Mouse (Mus musculus): ENCODE data around the gene Gbx2. TPM values are rescaled to one million over a fixed set of nuclear protein-coding genes. Genes with fewer than 3 reads are reported as not detected.

The Gbx2 gene
- polyA plus RNA-seq, 2 experiments: 0.55 to 0.58 TPM

DNA sequence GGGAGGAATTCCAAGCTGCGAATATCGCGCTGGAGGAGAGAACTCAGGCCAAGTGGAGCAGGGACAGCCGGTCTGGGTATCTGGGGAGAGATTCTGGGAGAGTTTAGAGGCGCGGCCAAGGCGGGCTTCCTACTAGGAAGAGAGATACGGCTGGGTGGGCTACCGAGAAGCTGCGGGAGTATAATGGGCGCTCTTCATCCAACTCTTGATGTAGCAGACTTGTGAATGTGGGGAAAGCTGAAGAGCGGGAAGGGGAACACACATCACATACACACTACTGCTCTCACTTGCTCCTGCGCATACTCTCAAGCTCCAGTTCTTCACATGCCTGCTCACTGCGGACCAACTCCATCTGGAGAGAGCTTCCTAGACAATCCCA, 7.3 kb downstream of the Gbx2 start:
- Histone ChIP-seq H3K4me2 (ENCODE audit: low read depth) (no peak overlapping the region), H3K27ac (no peak overlapping the region), H3K27me3 (ENCODE audit: control insufficient read depth, insufficient read depth, low read length) (peaks cover 61% of the 10 kb centered on the region), H3K9ac (replicated peaks) (no peak overlapping the region), H3K4me1 (replicated peaks; ENCODE audit: control insufficient read depth in 2 of 2, insufficient read depth in 2 of 2, low read length in 1 of 2) (no peaks in the 10 kb centered on the region), H3K36me3 (replicated peaks; ENCODE audit: control insufficient read depth, insufficient read depth, low read depth) (no peaks in the 10 kb centered on the region), H3K9me3 (ENCODE audit: control insufficient read depth, low read length) (no peaks in the 10 kb centered on the region), H3K4me3 (ENCODE audit: insufficient read depth in 1 of 2, low read depth in 2 of 2, low read length in 2 of 2) (no peak overlapping the region)
- no peak for DNase-seq (ENCODE audit: low read depth in 3 of 3, low spot score in 3 of 3)
- TF ChIP-seq CTCF (IDR thresholded peaks at IDR 0.05; ENCODE audit: low read depth) (no peak), EP300 (IDR thresholded peaks at IDR 0.05; ENCODE audit: low read depth) (no peak)
- 18% methylated on average over 14 of the region's 14 CpGs for WGBS (ENCODE audit: insufficient replicate concordance)
- no peak for ATAC-seq (ENCODE audit: insufficient read depth)

GRCm38 (mm10) chr1:89922883-89923641, 7.9 kb downstream of the Gbx2 start:
- Histone ChIP-seq H3K9ac (replicated peaks) (no peak overlapping the region), H3K36me3 (replicated peaks; ENCODE audit: control insufficient read depth, insufficient read depth, low read depth) (no peaks in the 10 kb centered on the region), H3K27ac (no peak overlapping the region), H3K4me2 (ENCODE audit: low read depth) (no peak overlapping the region), H3K27me3 (ENCODE audit: control insufficient read depth, insufficient read depth, low read length) (peaks cover 58% of the 10 kb centered on the region), H3K4me3 (ENCODE audit: insufficient read depth in 1 of 2, low read depth in 2 of 2, low read length in 2 of 2) (no peak overlapping the region), H3K9me3 (ENCODE audit: control insufficient read depth, low read length) (no peaks in the 10 kb centered on the region), H3K4me1 (replicated peaks; ENCODE audit: control insufficient read depth in 2 of 2, insufficient read depth in 2 of 2, low read length in 1 of 2) (no peaks in the 10 kb centered on the region)
- WGBS (ENCODE audit: insufficient replicate concordance): 2% methylated on average over 37 of the region's 41 CpGs
- TF ChIP-seq CTCF (IDR thresholded peaks at IDR 0.05; ENCODE audit: low read depth): no peak
- TF ChIP-seq EP300 (IDR thresholded peaks at IDR 0.05; ENCODE audit: low read depth): no peak
- ATAC-seq (ENCODE audit: insufficient read depth) (no peak), DNase-seq (ENCODE audit: low read depth in 3 of 3, low spot score in 3 of 3) (no peak)

GRCm38 (mm10) chr1:89922282-89922681, 8.7 kb downstream of the Gbx2 start:
- peaks cover 50% of the 10 kb centered on the region for H3K27me3 ChIP-seq (ENCODE audit: control insufficient read depth, insufficient read depth, low read length)
- no peak overlapping the region for H3K9ac ChIP-seq (replicated peaks)
- ATAC-seq (ENCODE audit: insufficient read depth) (no peak), DNase-seq (ENCODE audit: low read depth in 3 of 3, low spot score in 3 of 3) (no peak)
- TF ChIP-seq CTCF (IDR thresholded peaks at IDR 0.05; ENCODE audit: low read depth): no peak
- no peak for TF ChIP-seq EP300 (IDR thresholded peaks at IDR 0.05; ENCODE audit: low read depth)
- H3K9me3 ChIP-seq (ENCODE audit: control insufficient read depth, low read length): no peaks in the 10 kb centered on the region
- 2% methylated on average over 7 of the region's 7 CpGs for WGBS (ENCODE audit: insufficient replicate concordance)
- H3K27ac ChIP-seq: no peak overlapping the region
- H3K4me3 ChIP-seq (ENCODE audit: insufficient read depth in 1 of 2, low read depth in 2 of 2, low read length in 2 of 2): no peak overlapping the region
- H3K4me1 ChIP-seq (replicated peaks; ENCODE audit: control insufficient read depth in 2 of 2, insufficient read depth in 2 of 2, low read length in 1 of 2): no peaks in the 10 kb centered on the region
- H3K36me3 ChIP-seq (replicated peaks; ENCODE audit: control insufficient read depth, insufficient read depth, low read depth): no peaks in the 10 kb centered on the region
- no peak overlapping the region for H3K4me2 ChIP-seq (ENCODE audit: low read depth)

DNA sequence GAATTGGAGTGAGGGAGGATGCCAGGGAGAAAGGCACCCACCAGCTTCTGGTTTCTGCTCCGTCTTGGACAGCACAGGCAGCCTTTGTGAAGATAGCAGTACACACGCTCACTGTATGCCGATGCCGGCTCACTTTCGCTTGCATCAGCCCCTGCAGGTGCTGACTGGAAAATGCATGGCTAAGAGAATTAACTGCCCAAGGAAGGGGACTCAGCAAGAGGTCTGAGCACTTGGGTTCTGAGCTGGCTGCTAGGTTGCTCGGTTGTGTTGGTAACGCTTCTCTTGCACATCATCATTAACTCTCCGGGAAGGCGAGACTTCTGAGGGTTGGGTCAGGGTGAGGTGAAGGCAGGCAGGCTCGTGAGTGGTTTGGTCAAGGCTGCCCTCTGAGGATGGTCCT, 9.2 kb downstream of the Gbx2 start:
- Histone ChIP-seq H3K36me3 (replicated peaks; ENCODE audit: control insufficient read depth, insufficient read depth, low read depth) (no peaks in the 10 kb centered on the region), H3K27me3 (ENCODE audit: control insufficient read depth, insufficient read depth, low read length) (peaks cover 45% of the 10 kb centered on the region), H3K27ac (no peak overlapping the region), H3K4me3 (ENCODE audit: insufficient read depth in 1 of 2, low read depth in 2 of 2, low read length in 2 of 2) (no peak overlapping the region; a peak in 1 of 4 replicates), H3K9ac (replicated peaks) (no peak overlapping the region), H3K9me3 (ENCODE audit: control insufficient read depth, low read length) (no peaks in the 10 kb centered on the region), H3K4me1 (replicated peaks; ENCODE audit: control insufficient read depth in 2 of 2, insufficient read depth in 2 of 2, low read length in 1 of 2) (no peaks in the 10 kb centered on the region), H3K4me2 (ENCODE audit: low read depth) (no peak overlapping the region)
- ATAC-seq (ENCODE audit: insufficient read depth): no peak
- no peak for DNase-seq (ENCODE audit: low read depth in 3 of 3, low spot score in 3 of 3)
- TF ChIP-seq CTCF (IDR thresholded peaks at IDR 0.05; ENCODE audit: low read depth): no peak
- no peak for TF ChIP-seq EP300 (IDR thresholded peaks at IDR 0.05; ENCODE audit: low read depth)
- 2% methylated on average over 10 of the region's 10 CpGs for WGBS (ENCODE audit: insufficient replicate concordance)

GRCm38 (mm10) chr1:89919206-89919605, 11.8 kb downstream of the Gbx2 start:
- no peak overlapping the region for H3K4me3 ChIP-seq (ENCODE audit: insufficient read depth in 1 of 2, low read depth in 2 of 2, low read length in 2 of 2)
- no peak overlapping the region for H3K27ac ChIP-seq
- no peaks in the 10 kb centered on the region for H3K9me3 ChIP-seq (ENCODE audit: control insufficient read depth, low read length)
- peaks cover 27% of the 10 kb centered on the region for H3K27me3 ChIP-seq (ENCODE audit: control insufficient read depth, insufficient read depth, low read length)
- no peaks in the 10 kb centered on the region for H3K36me3 ChIP-seq (replicated peaks; ENCODE audit: control insufficient read depth, insufficient read depth, low read depth)
- no peak overlapping the region for H3K9ac ChIP-seq (replicated peaks)
- ATAC-seq (ENCODE audit: insufficient read depth): no peak
- TF ChIP-seq EP300 (IDR thresholded peaks at IDR 0.05; ENCODE audit: low read depth) (no peak), CTCF (IDR thresholded peaks at IDR 0.05; ENCODE audit: low read depth) (no peak)
- 55% methylated on average over 6 of the region's 6 CpGs for WGBS (ENCODE audit: insufficient replicate concordance)
- H3K4me1 ChIP-seq (replicated peaks; ENCODE audit: control insufficient read depth in 2 of 2, insufficient read depth in 2 of 2, low read length in 1 of 2): no peaks in the 10 kb centered on the region
- no peak overlapping the region for H3K4me2 ChIP-seq (ENCODE audit: low read depth)
- DNase-seq (ENCODE audit: low read depth in 3 of 3, low spot score in 3 of 3): no peak

All from liver, embryonic 14.5 days (tissue).